Mouse (Mus musculus): ENCODE results near the gene Zfp13. TPM values are rescaled to one million over a fixed set of nuclear protein-coding genes. Genes with fewer than 3 reads are reported as not detected.

The Zfp13 gene
- polyA plus RNA-seq (2012; rRNA removed), result 7.4 and 8.7 TPM in 2 replicates

GRCm38 (mm10) chr17:23598582-23599552 is at the start of gene Zfp13:
Zfp13 (minus strand) TSS chr17:23599487.

GRCm38 (mm10) chr17:23644613-23645495 is 45.6 kb upstream of the Zfp13 start, which contains the start of gene Mmp25:
Mmp25 (minus strand) TSS chr17:23645277.

DNA sequence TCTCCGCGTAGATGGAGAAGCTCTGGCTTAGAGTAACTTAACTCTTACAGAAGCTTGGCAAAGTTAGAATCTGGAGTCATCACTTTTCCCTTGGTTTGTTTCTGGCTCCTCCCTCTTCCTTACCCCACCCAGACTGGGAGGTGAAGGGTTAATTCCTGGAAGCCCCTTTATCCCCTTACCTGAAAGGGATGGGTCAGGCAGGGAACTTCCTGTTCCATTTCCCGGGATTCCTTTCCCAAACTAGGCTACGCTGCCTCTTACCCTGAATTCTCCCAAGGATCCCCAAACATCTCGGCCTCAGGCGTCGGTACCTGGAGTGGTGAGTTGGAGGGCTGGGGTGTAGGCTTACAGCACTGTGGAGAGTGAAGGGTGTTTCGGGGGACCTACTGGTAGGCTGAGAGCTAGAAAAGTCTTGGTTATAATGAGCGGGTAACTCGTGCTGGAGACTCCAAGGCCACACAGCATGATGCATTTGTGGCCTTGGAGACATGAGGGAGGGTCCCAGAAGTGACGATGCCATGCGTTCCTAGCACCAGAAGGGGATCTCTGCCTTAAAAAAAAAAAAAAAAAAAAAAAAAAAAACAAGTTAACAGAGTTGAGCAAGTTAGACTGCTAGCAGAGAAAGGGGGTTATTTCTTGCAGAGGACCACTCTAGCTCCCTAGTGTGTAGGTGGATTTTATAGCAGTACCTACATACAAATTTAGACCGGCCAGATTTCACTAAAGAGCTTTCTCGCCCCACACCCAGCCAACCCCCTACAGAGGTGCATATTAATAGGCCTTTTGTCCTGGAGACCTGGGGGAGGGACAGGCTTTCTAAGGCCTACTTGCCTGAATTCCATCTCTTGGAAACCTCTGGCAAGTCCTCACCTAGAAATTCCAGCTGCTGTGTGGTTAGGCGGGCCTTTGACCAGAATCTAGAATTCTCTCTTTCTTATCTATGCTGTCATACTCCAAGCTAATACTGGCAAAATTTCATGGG is 1.6 kb upstream of the Zfp13 start, which contains the start of gene Zscan10:
Gene Zscan10 (plus strand): TSS at position 216 of the 982 bp plus-strand sequence.

GRCm38 (mm10) chr17:23563595-23564367 is 35.5 kb downstream of the Zfp13 start, which contains the start of gene Zfp213:
Zfp213 (minus strand) TSS chr17:23564238.

Other genes with a start within 250 kb of the Zfp13 start
- not detected in 2 replicates for gene Vmn2r116, start 214.9 kb downstream of the Zfp13 start, polyA plus RNA-seq (2012; rRNA removed)
- gene Vmn2r117, start 119.8 kb downstream of the Zfp13 start, polyA plus RNA-seq (2012; rRNA removed), result not detected in 2 replicates
- 6.8 and 7.8 TPM in 2 replicates for gene Zfp213, start 35.2 kb downstream of the Zfp13 start, polyA plus RNA-seq (2012; rRNA removed)
- 0.06 TPM in 1 of 2 replicates, not detected in the other for gene Zscan10, start 1.4 kb upstream of the Zfp13 start, polyA plus RNA-seq (2012; rRNA removed)
- gene Mmp25, start 45.8 kb upstream of the Zfp13 start, polyA plus RNA-seq (2012; rRNA removed), result 0.51 and 0.68 TPM in 2 replicates
- 11.4 and 11.9 TPM in 2 replicates for gene Bicdl2, start 61.0 kb upstream of the Zfp13 start, polyA plus RNA-seq (2012; rRNA removed)
- gene Hcfc1r1, start 74.1 kb upstream of the Zfp13 start, polyA plus RNA-seq (2012; rRNA removed), result 586 and 660 TPM in 2 replicates
- 11.5 and 15.7 TPM in 2 replicates for gene Thoc6, start 74.4 kb upstream of the Zfp13 start, polyA plus RNA-seq (2012; rRNA removed)
- gene Tnfrsf12a, start 78.0 kb upstream of the Zfp13 start, polyA plus RNA-seq (2012; rRNA removed), result 20.9 and 37.2 TPM in 2 replicates
- 0.08 and 0.19 TPM in 2 replicates for gene Cldn6, start 79.8 kb upstream of the Zfp13 start, polyA plus RNA-seq (2012; rRNA removed)
- gene Cldn9, start 84.5 kb upstream of the Zfp13 start, polyA plus RNA-seq (2012; rRNA removed), result not detected in 2 replicates
- gene 1520401A03Rik, start 123.3 kb upstream of the Zfp13 start, polyA plus RNA-seq (2012; rRNA removed), result not detected in 2 replicates
- 22.3 and 33.2 TPM in 2 replicates for gene Pkmyt1, start 126.8 kb upstream of the Zfp13 start, polyA plus RNA-seq (2012; rRNA removed)
- gene Paqr4, start 141.4 kb upstream of the Zfp13 start, polyA plus RNA-seq (2012; rRNA removed), result 95.8 and 156 TPM in 2 replicates
- gene Kremen2, start 146.3 kb upstream of the Zfp13 start, polyA plus RNA-seq (2012; rRNA removed), result 3.2 and 6.6 TPM in 2 replicates
- gene Flywch1, start 172.1 kb upstream of the Zfp13 start, polyA plus RNA-seq (2012; rRNA removed), result 11.7 and 13.7 TPM in 2 replicates
- 3.7 and 5.8 TPM in 2 replicates for gene Flywch2, start 186.6 kb upstream of the Zfp13 start, polyA plus RNA-seq (2012; rRNA removed)
- gene Srrm2, start 191.0 kb upstream of the Zfp13 start, polyA plus RNA-seq (2012; rRNA removed), result 196 and 280 TPM in 2 replicates
- gene Elob, start 229.6 kb upstream of the Zfp13 start, polyA plus RNA-seq (2012; rRNA removed), result 361 and 511 TPM in 2 replicates
- 0.04 and 0.39 TPM in 2 replicates for gene Prss33, start 236.6 kb upstream of the Zfp13 start, polyA plus RNA-seq (2012; rRNA removed)
- gene Prss32, start 244.4 kb upstream of the Zfp13 start, polyA plus RNA-seq (2012; rRNA removed), result 9.4 and 22.5 TPM in 2 replicates
- 0.24 and 1.5 TPM in 2 replicates for gene Prss41, start 244.7 kb upstream of the Zfp13 start, polyA plus RNA-seq (2012; rRNA removed)

All from stomach, adult 2 months (tissue).